Mouse (Mus musculus): ENCODE results near the gene Olfr959.

Gene Olfr959

DNA sequence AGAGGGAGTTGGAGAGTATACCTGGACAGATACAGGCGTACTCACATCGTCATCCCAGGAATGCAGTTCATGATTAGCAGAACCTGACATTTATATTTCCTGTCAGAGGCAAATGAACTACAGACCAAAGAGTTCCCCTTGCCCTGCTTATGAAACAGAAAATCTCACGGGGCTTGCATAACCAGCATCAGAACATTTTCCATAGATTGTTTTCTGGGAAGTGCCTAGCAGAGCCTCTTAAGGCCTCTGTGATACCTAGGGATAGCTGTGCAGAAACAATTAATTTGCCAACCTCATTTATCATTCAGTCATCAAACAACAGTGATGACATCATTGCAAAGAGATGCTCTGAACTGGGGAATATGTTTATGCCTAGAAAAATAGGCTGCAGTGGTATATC lies at the start of gene Olfr959:
TSS of gene Olfr959 (minus strand) at position 101 of the 400 bp plus-strand sequence.
- no peak for DNase-seq

DNA sequence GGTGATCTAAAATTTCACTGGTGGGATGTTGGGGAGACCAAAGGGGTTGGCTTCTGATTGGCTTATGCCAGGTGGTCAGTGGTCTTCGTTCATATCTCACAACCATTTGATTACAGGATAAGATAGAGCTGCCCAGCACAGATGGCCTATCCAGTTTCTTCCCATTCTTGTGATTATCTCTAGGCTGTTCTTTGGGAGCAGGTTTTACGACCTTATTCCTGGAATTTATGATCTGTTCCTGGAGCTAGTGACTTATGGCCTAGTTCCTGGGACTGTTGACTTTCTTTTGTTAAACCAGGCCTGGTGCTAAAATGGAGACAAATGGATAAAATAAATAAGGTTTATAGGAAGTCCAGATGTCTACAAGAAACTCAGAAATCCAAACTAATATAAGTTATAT lies 49.3 kb upstream of the Olfr959 start:
- DNase-seq: no peak

DNA sequence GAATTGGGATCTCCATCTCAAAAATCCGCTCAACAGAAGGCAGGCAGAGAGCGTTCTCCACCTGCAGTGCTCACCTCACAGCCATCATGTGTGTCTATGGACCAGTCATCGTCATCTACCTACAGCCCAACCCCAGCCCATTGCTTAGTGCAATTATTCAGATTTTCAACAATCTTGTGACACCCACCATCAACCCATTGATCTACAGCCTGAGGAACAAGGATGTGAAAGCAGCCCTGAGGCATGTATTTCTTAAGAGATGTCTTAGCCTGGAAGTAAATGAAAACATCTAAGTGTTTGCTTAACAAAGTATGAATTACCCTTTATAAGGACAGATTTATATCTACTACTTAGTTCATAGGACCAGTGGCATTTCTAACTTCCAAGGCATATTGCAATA lies 48.4 kb upstream of the Olfr959 start:
- no peak for DNase-seq

- DNase-seq: no peak
Measured at GRCm38 (mm10) chr9:39621073-39621472, 45.7 kb upstream of the Olfr959 start, which contains the start of gene Olfr960. Gene Olfr960, plus strand, starts transcription at chr9:39621373.

GRCm38 (mm10) chr9:39611953-39612352 lies 36.6 kb upstream of the Olfr959 start:
- DNase-seq: no peak

DNA sequence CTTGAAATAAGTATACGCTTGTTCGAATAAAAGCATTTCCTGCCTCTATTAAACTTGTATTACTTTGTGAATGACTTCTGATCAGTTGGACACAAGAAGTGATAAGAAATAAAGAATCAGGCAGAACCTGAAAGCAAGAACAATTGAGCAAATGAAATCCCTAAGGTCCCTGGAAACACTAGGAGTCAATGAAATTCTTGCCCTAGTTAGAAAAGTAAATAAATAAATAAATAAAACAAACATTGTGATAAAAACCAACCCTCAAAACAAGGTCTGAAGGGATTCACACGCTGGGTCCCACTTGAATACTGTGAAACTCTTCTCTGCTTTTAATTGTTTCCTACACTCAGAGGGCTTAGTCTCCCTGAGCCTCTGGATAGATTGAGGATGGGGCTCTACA lies 35.0 kb upstream of the Olfr959 start, which contains the start of gene Olfr148:
TSS of gene Olfr148 (plus strand) at position 301 of the 400 bp plus-strand sequence.
- DNase-seq: no peak

DNA sequence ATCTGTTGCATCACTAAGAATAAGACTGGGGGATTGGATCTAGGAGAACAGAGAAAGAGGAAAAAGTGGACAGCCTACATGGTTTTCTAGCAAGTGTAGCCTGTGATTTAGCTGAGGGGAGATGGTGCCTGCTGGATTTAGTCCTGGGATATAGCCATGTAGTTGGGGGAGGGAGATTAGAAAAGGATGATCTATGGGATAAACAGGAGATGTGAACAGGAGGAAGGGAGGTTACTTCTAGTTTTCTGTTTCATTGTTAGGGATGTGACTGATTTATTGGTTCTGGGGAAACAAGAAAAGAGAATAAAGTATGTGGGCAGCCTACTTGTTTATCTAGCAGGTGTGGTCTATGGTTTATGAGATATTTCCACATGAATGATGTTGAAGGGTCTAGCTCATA lies 33.1 kb upstream of the Olfr959 start:
- DNase-seq: no peak

DNA sequence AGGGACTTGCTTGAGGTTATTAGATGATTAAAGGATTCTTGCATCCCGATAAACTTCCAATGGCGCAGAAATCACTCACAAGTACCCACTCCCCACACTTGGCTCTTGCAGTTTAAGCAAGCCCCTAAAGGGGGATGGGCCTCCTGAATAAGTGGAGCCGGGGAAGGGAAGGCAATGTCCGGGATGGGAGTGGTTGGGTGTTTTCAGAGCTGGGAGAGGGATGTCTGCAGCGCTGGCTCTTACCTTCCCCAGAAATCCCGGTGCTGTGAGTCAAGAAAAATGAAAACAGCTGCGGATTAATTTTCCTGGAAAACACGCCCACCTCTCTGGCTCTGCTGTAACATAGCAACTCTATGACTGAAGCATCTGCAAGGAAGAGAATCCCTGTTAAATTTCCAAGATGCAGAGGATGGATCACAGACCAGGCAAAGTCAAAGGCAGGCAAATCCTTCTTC lies 28.7 kb upstream of the Olfr959 start, which contains the start of gene AW551984:
TSS of gene AW551984 (minus strand) at position 405 of the 455 bp plus-strand sequence.
- DNase-seq: no peak

GRCm38 (mm10) chr9:39603333-39603845 lies 28.0 kb upstream of the Olfr959 start:
- DNase-seq: no peak

GRCm38 (mm10) chr9:39602536-39603332 lies 27.4 kb upstream of the Olfr959 start:
- DNase-seq: no peak

GRCm38 (mm10) chr9:39577050-39577449 lies 1.7 kb upstream of the Olfr959 start:
- no peak for DNase-seq

DNA sequence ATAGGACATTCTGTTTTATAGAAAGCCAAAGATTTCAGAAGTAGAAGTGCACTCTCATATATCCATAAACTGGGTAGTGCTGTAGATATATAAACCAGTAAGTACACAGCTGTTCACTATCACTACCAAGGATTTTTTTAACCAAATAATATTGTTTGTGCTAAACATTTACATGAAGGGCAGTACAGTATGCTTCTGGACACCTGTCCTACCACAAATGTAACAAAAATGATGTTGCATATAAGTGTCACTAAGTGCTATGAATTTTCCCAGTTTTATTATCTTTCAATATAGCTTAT lies 17.1 kb downstream of the Olfr959 start:
- no peak for DNase-seq

GRCm38 (mm10) chr9:39557529-39558348 lies 17.6 kb downstream of the Olfr959 start:
- DNase-seq: no peak

DNA sequence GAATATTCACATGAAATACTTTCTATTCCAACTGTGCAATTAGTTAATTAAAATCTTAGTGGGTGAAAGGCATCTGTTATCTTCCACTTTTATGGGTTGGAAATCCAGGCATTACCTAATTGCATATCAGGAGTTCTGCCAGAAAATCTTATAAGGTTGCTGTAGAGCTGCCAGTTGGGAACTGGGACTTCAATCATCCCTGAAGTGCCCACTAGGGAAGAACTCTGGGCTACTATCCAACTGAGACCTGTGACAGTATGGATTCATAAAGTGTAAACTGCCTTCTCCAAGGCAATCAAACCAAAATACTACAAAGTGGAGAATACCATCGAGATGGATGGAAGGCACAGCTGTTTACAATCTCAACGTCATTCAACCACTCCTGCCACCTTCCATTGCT lies 21.4 kb downstream of the Olfr959 start, which contains the start of gene Olfr958:
TSS of gene Olfr958 (minus strand) at position 109 of the 400 bp plus-strand sequence.
- DNase-seq: no peak

DNA sequence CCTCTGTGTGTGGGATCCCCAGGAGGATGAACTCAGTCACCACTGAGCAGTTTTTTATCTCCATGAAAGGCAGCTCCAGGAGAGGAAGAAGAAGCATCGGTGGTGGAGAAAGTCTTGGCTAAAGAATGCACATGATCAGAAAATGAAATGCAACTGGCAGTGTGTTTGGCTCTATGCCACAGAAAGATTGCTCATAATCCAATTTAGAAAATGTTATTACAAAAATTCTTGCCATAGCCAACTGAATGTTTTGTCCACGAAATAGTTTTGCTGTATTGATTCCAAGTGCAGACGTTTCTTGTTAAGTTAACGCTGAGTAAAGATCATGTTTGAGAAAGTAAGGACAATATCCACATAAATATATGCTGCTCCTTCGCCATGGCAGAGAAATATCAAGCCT lies 24.6 kb downstream of the Olfr959 start:
- DNase-seq: no peak

DNA sequence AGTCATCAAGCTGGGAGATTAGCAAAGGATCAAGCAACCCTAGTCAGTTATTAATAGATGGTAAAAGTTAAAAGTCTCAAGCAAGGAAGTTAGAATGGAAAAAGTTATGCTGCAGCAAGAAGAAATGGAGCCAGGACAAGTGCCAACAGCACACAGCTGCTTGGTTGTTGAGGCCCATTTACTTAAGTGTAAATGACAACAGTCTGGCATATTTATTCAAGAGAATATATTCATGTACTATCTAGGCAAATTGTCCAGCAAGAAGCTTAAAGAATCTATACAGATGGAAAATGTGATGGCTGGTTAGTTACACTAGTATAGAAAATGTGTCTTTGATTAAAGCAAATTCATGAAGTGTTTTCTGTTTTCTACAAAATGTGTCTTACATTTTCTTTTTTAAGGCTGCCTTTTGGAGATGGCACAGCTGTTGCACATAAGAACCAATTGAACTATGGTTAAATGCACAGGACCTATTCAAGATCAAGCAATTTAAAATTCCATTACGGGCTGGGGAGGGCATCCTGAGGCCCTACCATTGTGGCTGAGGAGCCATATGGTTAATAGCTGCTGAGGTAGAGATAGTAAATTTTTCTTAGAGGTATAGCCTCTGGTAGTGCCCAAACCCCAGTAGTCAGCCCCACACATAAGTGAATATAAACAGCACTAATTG lies 51.6 kb downstream of the Olfr959 start:
- DNase-seq: no peak

Data from thymus, postnatal 36 days (tissue).